Mouse (Mus musculus): Measurements from ENCODE around the gene Atxn1.

DNA sequence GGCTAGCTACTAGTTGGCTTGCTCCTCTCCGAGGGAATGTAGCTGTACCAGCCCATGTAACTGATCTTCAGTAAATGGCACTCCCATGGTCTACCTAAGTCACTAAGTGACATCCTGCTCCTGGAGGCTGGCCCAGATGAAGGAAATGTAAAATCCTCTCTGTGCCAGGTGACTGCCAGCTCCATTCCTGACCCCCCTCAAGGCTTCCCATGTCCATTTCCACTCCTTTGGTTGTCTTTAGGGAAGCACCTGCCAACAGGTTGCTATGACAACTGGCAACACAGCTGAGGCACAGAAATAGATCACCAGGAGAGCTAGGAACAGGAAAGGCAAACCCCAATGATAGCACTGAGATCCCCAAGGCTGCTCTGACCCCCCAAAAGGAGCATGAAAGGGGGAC lies 274.4 kb downstream of the Atxn1 start:
- TF ChIP-seq POLR2A (IDR thresholded peaks at IDR 0.05; ENCODE audit: borderline replicate concordance, extremely low read depth, low read depth, low read length) (no peak), CTCF (IDR thresholded peaks at IDR 0.05; ENCODE audit: insufficient read depth, low read length) (no peak)

Data from lung, adult 2 months (tissue).